8 mouse cellular contexts compared by ENCODE assay signal in the genomic region with DNA sequence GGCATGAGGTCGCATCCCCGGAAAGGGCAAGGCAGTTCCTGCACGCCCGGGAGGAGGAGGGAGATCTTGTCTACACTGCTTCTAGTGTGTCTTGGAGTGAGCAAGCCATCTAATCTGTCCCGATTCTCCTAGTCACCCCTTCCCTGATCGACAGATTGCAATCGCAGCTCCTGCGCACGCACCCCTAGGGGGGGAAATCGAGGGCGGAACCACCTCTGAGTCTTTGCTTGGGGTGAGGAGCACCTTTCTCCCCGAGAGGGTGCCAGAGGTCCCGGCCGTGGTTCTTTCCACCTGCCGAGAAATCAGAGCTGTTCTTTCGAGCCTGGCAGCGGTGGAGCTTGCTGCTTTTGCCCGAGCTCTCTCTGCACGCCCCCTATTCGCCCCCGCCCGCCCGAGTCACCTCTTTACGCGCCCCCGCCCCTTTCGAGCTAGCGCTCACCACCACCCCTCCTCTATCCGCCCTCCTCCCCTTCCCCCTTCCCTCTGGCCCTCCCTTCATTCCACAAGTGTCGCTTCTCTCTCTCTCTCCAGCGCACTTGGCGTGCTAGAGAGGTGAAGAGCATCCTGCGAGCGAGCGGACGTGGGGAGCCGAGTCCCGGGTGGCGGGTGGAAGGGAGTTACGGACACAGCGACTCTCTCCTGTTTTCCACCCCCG. TPM values are rescaled to one million over a fixed set of nuclear protein-coding genes. Genes with fewer than 3 reads are reported as not detected.
DNase-seq lines count a peak whose midpoint lies in the region; ATAC-seq and TF ChIP-seq lines count a peak whose summit lies in the region.

A gene (plus strand): TSS at position 498 of the 655 bp plus-strand sequence.

- no peaks in the 10 kb centered on the region for H3K9me3 ChIP-seq in heart, embryonic 15.5 days (replicated peaks)
- H3K9me3 ChIP-seq in stomach, embryonic 16.5 days (replicated peaks; ENCODE audit: control insufficient read depth, low read length), result no peaks in the 10 kb centered on the region

- H3K4me3 ChIP-seq in spleen, adult 2 months (ENCODE audit: extremely low read depth, insufficient read depth, insufficient read length), result peak within 1 kb of the TSS; percentile 15; the same call in 1 of the 2 replicates
- peak within 1 kb of the TSS; percentile 56 for H3K4me3 ChIP-seq in heart, embryonic 15.5 days
- peak within 1 kb of the TSS; percentile 47 for H3K4me3 ChIP-seq in stomach, embryonic 16.5 days (replicated peaks; ENCODE audit: low read length)

- no peak for TF ChIP-seq POLR2A in spleen, adult 2 months (IDR thresholded peaks at IDR 0.05; ENCODE audit: low read depth, low read length)

- no peak for DNase-seq in spleen, adult 2 months (ENCODE audit: low read depth in 1 of 2, low spot score in 2 of 2)
- DNase-seq in spleen, adult 12 weeks (ENCODE audit: low spot score), result no peak
- peak; percentile 23 for DNase-seq in embryo, embryonic 11.5 days (ENCODE audit: low read depth, low spot score)
- peak; percentile 37 to 58 for DNase-seq in layer of hippocampus, postnatal 25 days (ENCODE audit: extremely low spot score in 1 of 2, low spot score in 1 of 2)
- peak; percentile 60 for DNase-seq in mesoderm, embryonic 11.5 days (ENCODE audit: low read depth, low spot score)

- no peak for TF ChIP-seq CTCF in spleen, adult 2 months (IDR thresholded peaks at IDR 0.05; ENCODE audit: extremely low read depth, insufficient read depth, insufficient read length, insufficient replicate concordance)

- 1% methylated on average over 36 of the region's 42 CpGs for WGBS in spleen, adult 2 months
- under 1% methylated on average over 42 of the region's 42 CpGs for WGBS in heart, embryonic 15.5 days
- under 1% methylated on average over 42 of the region's 42 CpGs for WGBS in stomach, embryonic 16.5 days

- no peak within 1 kb of the TSS for H3K27ac ChIP-seq in spleen, adult 2 months (ENCODE audit: insufficient read depth, low read length)
- no peak within 1 kb of the TSS for H3K27ac ChIP-seq in heart, embryonic 15.5 days
- no peak within 1 kb of the TSS for H3K27ac ChIP-seq in stomach, embryonic 16.5 days (ENCODE audit: low read length)

- no peaks in the 10 kb centered on the region for H3K36me3 ChIP-seq in spleen, adult 2 months (ENCODE audit: control insufficient read depth, insufficient read depth, low read length)
- no peaks in the 10 kb centered on the region for H3K36me3 ChIP-seq in heart, embryonic 15.5 days
- no peaks in the 10 kb centered on the region for H3K36me3 ChIP-seq in stomach, embryonic 16.5 days (ENCODE audit: control insufficient read depth, insufficient read depth, low read length)

- ATAC-seq in heart, embryonic 15.5 days (replicated peaks; ENCODE audit: insufficient number of reproducible peaks, insufficient read depth, low FRiP score, low read depth), result peak; percentile 28; the same call in 1 of the 2 replicates
- ATAC-seq in stomach, embryonic 16.5 days (ENCODE audit: insufficient read depth, low FRiP score), result peak; percentile 41; the same call in 1 of the 2 replicates
- no peak for ATAC-seq in CD4-positive, CD25-positive, alpha-beta regulatory T cell, adult 4 months

- H3K4me1 ChIP-seq in spleen, adult 2 months (ENCODE audit: control insufficient read depth, insufficient read depth, insufficient read length), result no peaks in the 10 kb centered on the region
- peaks cover 18% of the 10 kb centered on the region for H3K4me1 ChIP-seq in heart, embryonic 15.5 days (replicated peaks)
- 0 out of 2 replicates have a peak, but pooled peaks cover 6% of the 10 kb centered on the region for H3K4me1 ChIP-seq in stomach, embryonic 16.5 days (ENCODE audit: control insufficient read depth, insufficient read depth, low read length)

- H3K27me3 ChIP-seq in spleen, adult 2 months (ENCODE audit: control insufficient read depth, insufficient read depth, low read length), result peaks cover 11% of the 10 kb centered on the region
- H3K27me3 ChIP-seq in heart, embryonic 15.5 days, result peaks cover 90% of the 10 kb centered on the region
- H3K27me3 ChIP-seq in stomach, embryonic 16.5 days (ENCODE audit: control insufficient read depth, insufficient read depth, low read length), result peaks cover 59% of the 10 kb centered on the region

- H3K4me2 ChIP-seq in heart, embryonic 15.5 days, result peak within 1 kb of the TSS; percentile 98
- peak within 1 kb of the TSS; percentile 81 for H3K4me2 ChIP-seq in stomach, embryonic 16.5 days (ENCODE audit: low read depth, low read length)

- peak within 1 kb of the TSS; percentile 46 for H3K9ac ChIP-seq in heart, embryonic 15.5 days
- peak within 1 kb of the TSS; percentile 32 for H3K9ac ChIP-seq in stomach, embryonic 16.5 days (ENCODE audit: low read length)

RNA-seq across cellular contexts. Expression of the gene that starts here (rescaled TPM):
- polyA plus RNA-seq in spleen, adult 2 months (2012; rRNA removed), result 0.05 and 0.16 TPM in 2 replicates
- 0.92 and 1.7 TPM in 2 replicates for polyA plus RNA-seq in heart, embryonic 15.5 days (2015; fragmentation: Nextera tagmentation; extraction: Ambion mirVana)
- total RNA-seq in layer of hippocampus, postnatal 25 days (2021), result 10 to 100 TPM; 49.7 to 56.6 TPM
- polyA plus RNA-seq in stomach, embryonic 16.5 days (2015; fragmentation: Nextera tagmentation; extraction: Ambion mirVana), result 0.70 and 0.83 TPM in 2 replicates
- not detected for polyA plus RNA-seq in CD4-positive, CD25-positive, alpha-beta regulatory T cell, adult 4 months (2017; shearing (Covaris generic))

Comparison
In these comparisons a context has a peak if more than half of its experiments do, and no peak if none do; other contexts are left out.
1. Peak in ATAC-seq, H3K4me3 ChIP-seq, H3K9ac ChIP-seq and H3K4me2 ChIP-seq in stomach, embryonic 16.5 days; RNA of the gene not detected or under 1 TPM.
2. DNase-seq: peak in embryo, embryonic 11.5 days (single experiment), layer of hippocampus, postnatal 25 days (2 of 2) and mesoderm, embryonic 11.5 days (single experiment); none in spleen, adult 2 months (0 of 2) and spleen, adult 12 weeks (single experiment).
3. Peak in every context shown above with its lines, with median percentiles within 50 percentile points of each other: H3K4me3 ChIP-seq.